Mouse (Mus musculus) adrenal gland, postnatal 10 days (tissue): ENCODE results near the gene Slc41a2. TPM values are rescaled to one million over a fixed set of nuclear protein-coding genes. Genes with fewer than 3 reads are reported as not detected.
"Not testable (repeated sequence)": the region's sequence is repeated elsewhere in the genome, so short reads cannot be mapped to it uniquely, and the experiment has no call there.

ENCODE experiments used
- DNase-seq: peaks from one replicate; pipeline ENCODE4 v3.0.0; 2021; ENCODE audit warnings: mixed read lengths
- long read RNA-seq, 2 experiments: library from polyadenylated mRNA; stranded (forward); transcript quantifications; one replicate each; pipeline ENCODE4 v2.0.0; 2021
- total RNA-seq, 2 experiments: library from RNA; stranded (reverse); gene quantifications; 2 replicates each; pipeline ENCODE4 v1.2.3; 2021

The Slc41a2 gene
- total RNA-seq = 1 to 10 TPM; 4.5 to 5.2 TPM
- long read RNA-seq, experiment 1, partial matches to known transcripts = 0 of 3 reads
- long read RNA-seq, experiment 1, other reads (novel, unspliced or antisense) = 3 of 3 reads
- long read RNA-seq, experiment 2, full-length matches to known transcripts = 1 of 3 reads
- long read RNA-seq, experiment 2, partial matches to known transcripts = 1 of 3 reads
- long read RNA-seq, experiment 2, other reads (novel, unspliced or antisense) = 1 of 3 reads

DNA sequence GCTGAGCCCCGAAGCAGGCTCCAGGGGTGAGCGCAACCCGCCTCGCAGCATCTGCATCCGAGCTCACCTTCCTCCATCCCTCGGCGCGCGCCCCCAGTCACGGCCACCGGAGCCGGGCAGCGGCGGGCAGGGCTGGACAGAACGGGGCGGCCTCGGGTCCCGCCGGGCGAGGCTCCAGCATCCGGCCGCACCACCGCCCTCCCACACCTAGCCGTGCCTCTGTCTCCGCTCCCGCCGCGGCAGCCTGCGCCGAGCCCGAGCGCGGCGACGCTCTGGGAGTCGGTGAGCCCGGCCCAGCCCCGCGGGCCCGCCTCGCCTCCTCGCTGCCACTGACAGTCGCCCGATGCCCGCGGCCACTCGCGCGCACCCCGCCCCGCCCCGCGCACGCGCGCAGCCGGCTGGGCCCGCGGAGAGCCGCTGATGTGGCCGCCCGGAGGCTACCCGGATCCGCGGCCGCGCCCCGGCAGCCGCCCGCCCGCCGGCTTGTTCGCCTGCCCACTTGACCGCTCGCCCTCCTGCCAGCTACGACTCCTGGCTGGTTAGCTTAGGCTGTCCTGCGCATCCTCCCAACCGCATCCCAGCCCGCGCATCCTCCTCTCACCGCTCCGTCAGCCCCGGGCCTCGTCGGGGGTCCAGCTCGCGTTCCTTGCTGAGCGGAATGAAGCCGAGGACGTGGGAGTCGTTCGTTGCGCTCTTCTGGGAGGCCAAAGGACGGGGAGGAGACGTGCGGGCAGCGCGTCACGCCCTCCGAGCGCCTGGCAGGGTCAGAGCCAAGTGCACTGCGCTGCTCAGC lies at the start of gene Slc41a2:
Gene Slc41a2, minus strand, starts transcription at position 724 of the 793 bp plus-strand sequence.
- DNase-seq = peak; percentile 79

GRCm38 (mm10) chr10:83385330-83385910 lies 47.7 kb upstream of the Slc41a2 start:
- DNase-seq = no peak

- no peak for DNase-seq
Measured at GRCm38 (mm10) chr10:83384456-83385215, 47.0 kb upstream of the Slc41a2 start.

DNA sequence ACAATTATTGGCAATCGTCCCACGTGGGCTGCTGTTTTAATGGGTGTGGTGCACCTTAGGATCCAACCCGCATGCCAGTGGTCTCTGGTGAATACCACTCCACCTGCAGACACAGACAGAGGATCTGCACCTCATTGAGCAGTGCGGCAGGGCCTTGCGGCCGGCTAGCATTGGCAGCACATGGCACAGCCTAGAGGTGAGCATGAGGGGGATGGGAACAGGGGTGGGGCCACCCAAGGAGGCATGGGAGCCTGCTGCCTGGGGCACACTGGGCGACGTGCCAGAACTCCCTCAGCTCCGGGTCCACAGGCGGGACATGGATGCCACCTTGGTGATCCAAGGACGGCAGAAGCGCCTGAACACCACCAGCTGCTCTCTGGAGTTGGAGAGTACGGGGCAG lies 46.2 kb upstream of the Slc41a2 start:
- no peak for DNase-seq

DNA sequence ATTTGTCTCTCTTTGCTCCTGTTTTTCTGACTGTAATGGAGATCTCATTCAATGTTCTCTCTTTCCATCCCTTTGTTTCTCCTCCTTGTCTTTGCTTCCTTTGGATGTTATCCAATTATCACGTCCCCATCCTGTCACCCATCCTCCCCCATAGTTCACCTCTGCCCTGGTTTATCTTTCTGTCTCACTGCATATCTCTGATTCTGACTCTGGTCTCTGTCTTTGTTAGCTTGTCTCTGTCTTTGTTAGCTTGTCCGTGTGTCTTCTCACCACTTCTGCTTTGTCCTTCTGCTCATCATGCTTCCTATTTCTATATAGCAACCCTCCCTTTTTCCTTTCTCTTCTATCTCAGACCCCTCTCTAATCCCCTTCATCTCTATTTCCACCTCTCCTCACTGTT lies 45.3 kb upstream of the Slc41a2 start:
- DNase-seq = no peak

DNA sequence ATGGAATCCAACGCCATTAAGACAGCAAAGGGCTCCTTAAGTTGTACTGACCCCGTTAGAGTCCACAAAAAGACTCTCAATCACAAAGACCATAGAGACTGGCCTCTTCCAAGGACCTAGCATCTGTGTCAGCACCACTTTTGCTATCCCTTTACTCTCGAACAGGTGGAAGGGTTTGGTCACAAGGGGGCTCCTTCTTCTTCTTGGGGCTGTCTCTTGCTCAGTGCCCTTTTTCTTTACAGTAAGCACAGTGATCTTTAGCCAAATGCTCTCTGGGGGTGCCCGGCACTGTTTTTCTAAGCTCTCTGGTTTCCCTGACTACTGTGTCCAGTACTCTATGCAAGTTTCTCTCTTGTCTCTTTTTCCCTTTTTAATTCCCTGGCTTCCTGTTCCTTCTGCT lies 44.8 kb upstream of the Slc41a2 start:
- no peak for DNase-seq

- DNase-seq = no peak
Measured at GRCm38 (mm10) chr10:83380501-83380900, 42.8 kb upstream of the Slc41a2 start.

GRCm38 (mm10) chr10:83378083-83378833 lies 40.6 kb upstream of the Slc41a2 start:
- peak; percentile 74 for DNase-seq

GRCm38 (mm10) chr10:83376911-83377682 lies 39.4 kb upstream of the Slc41a2 start:
- DNase-seq = no peak

DNA sequence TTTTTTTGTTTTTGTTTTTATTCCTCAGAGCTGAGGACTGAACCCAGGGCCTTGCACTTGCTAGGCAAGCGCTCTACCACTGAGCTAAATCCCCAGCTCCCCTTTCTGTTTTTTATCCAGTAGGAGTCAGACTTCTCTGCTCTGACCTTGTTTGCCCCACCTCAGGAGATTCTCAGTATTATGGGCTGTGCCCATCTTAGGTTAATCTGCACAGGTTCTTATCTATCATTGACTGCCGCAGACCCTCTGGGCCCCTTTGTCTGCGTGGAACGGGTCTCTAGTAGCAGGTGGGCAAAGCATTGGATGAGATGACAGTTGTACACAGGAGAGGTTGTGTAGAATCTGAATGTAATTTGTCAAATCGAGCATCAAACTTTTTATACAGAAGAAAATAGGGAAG lies 37.8 kb upstream of the Slc41a2 start:
- DNase-seq = not testable (repeated sequence)

- no peak for DNase-seq
Measured at GRCm38 (mm10) chr10:83374045-83374656, 36.5 kb upstream of the Slc41a2 start.

GRCm38 (mm10) chr10:83368918-83369317 lies 31.2 kb upstream of the Slc41a2 start:
- no peak for DNase-seq

GRCm38 (mm10) chr10:83363451-83363850 lies 25.8 kb upstream of the Slc41a2 start:
- no peak for DNase-seq

- peak; percentile 26 for DNase-seq
Measured at GRCm38 (mm10) chr10:83361643-83362382, 24.1 kb upstream of the Slc41a2 start.

DNA sequence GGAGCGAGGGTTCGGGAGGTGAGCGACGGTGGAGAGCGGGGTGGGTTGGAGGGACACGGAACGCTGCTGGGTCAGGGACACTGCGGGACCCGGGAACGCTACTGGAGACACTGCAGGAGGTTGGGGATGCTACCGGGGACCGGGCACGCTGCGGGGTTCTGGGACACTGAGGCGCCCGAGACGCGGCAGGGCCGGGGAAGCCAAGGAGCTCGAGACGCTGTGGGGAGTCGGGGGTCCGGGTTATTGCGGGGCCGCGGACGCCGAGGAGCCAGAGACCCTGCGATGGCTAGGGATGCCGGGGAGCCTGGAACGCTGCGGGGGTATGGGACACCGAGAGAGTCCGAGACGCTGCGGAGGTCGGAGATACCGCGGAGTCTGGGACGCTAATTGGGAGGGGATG lies 22.7 kb upstream of the Slc41a2 start:
- no peak for DNase-seq

GRCm38 (mm10) chr10:83359956-83360355 lies 22.3 kb upstream of the Slc41a2 start, which contains the start of gene D10Wsu102e:
D10Wsu102e (plus strand) TSS chr10:83360221.
- peak; percentile 98 for DNase-seq

DNA sequence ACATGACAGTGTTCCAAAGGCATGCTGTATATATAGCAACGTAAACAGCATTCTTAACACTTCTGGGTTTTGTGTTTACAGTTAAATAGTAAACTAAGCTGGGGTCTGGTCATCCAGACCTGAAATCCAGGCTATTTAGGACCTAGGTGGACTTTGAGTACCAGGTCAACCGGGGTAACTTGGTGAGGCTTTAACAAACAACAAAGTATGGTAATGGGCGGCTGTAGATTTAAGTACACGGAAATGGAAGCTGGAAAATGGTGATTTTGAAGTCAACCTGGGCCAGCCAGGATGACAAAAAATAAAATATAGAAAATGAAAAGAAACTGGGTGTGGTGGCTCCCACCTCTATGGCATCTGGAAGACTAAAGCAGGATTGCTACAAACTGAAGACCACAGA lies 21.8 kb upstream of the Slc41a2 start:
- no peak for DNase-seq

GRCm38 (mm10) chr10:83356416-83356815 lies 18.7 kb upstream of the Slc41a2 start:
- DNase-seq = no peak

DNA sequence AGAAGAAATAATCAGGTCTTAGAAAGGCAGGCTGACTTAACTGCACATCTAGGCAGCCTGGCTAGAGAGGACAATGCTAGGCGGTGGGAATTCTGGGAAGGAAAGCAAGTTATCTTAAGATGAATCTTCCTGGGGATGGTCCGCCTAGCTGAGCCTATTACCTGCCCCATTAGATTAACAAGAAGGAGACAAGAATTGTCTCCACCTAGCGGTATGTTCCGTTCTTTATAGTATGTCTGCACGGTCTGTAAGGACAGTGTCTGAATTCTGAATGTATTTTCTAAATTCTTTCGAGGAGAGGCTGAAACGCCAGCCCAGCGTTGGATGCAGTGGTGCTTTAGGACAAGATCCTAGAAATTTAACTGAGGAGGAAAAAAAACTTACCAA lies 16.6 kb upstream of the Slc41a2 start:
- no peak for DNase-seq
